Mouse (Mus musculus): Measurements from ENCODE around the gene Urgcp.

- TF ChIP-seq CTCF (IDR thresholded peaks at IDR 0.05; ENCODE audit: low read depth) (no peak), EP300 (IDR thresholded peaks at IDR 0.05; ENCODE audit: low read depth) (no peak)
Measured at GRCm38 (mm10) chr11:5682541-5682940, 79.6 kb downstream of the Urgcp start.
